Mouse (Mus musculus) CD8-positive naive resting alpha-beta T cell, adult 2 months (primary cell): ENCODE data around the gene Gm49325.

Experiments used
- DNase-seq, 2 experiments: peaks; one replicate each; pipeline ENCODE4 v3.0.0; 2022; ENCODE audit warnings: low read depth in 2 of 2, low spot score in 2 of 2

Gene Gm49325

DNA sequence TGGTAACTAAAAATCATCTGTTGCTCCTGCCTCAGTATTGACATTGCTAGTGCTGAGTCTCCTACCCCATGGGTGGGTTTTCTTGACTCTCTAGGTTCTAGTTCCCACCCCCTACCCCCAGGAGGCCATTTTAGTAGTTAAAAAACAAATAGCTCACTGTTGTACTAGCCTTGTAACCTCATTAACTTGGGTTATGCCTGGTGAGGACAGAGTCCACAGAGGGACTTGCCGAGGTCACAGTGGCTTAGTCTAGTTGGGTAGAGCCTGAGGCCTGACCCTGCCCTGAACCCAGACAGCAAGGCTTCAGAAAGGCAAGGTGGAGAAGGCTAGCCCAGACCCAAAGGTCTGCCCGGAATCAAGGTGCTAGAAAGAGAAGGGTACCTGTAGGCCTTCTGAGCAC is 18.0 kb upstream of the Gm49325 start:
- no peak for DNase-seq

DNA sequence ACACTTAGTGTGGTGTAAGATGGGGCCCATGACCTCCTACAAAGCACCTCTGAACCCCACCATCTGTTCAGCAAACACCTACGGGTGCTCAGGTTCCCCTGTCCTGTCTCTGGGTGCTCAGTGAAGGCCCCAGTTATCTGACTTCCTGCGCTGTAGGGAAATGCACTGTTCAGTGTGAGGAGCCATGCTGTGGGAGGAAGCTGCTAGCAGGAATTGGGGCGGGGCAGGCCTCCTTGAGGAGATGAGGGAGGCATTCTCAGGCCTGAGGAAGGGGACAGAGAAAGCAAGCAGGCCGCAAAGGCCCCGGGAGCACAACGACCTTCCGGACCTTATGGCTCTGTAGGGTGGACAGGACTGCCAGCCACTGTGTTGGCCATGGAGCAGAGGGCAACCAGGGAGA is 16.9 kb upstream of the Gm49325 start:
- no peak for DNase-seq

DNA sequence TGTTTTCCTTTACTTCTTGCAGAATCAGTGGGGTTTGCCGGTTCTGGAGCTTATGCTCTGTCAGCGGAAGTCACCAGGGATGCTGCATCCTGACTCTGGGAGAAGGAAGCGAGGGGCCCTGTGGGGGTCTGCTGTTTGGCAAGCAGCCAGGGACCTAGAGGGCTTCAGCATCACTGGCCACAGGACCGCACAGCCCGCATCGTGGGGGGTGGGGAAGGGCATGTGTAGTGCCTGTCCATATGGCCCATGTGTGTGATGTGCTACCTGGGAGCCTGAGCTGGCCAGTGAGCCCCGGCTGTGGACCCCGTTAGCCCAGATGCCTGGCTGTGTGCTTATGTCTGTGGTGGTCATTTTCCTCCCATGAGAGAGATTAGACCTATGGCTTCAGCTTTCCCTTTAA is 16.2 kb upstream of the Gm49325 start:
- DNase-seq = no peak

DNA sequence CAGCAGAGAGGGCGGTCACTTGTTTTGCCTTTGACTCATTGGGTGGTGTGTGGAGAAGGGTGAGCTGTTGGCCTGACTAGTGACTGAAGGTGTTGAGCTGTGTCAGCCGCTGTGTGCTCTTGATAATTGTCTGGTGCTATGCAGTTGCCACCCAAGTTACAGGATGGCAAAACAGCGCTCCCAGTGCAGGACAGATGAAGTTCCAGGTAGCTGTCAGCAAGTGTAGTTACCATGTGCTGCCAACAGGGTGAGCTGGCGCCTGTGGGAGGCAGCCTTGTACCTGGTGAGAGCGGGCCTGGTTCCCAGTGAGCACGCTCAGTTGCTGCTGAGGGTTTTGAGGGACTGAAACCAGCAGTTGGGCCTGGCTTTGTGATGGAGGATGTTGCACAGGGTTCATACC is 15.2 kb upstream of the Gm49325 start:
- peak; percentile 52 to 72 for DNase-seq

DNA sequence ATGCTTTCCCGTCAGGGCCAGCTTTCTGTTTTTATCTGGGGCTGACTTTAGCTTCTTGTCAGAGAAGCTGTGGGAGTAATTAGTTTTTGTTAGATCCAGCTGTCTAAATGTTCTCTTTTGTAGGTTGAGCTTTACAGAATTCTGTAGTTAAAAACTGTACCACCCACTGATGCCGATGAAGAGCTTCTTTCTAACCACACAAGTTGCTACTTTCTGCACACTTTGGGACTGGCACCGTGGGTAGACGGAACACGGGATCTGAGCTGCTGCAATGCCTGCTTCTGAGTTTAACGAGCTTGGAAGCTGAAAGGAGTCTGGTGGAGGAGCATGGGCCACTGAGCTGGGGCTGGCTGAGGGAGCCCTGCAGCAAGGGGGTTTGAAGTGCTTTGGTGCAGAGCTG is 14.5 kb upstream of the Gm49325 start:
- DNase-seq = no peak

DNA sequence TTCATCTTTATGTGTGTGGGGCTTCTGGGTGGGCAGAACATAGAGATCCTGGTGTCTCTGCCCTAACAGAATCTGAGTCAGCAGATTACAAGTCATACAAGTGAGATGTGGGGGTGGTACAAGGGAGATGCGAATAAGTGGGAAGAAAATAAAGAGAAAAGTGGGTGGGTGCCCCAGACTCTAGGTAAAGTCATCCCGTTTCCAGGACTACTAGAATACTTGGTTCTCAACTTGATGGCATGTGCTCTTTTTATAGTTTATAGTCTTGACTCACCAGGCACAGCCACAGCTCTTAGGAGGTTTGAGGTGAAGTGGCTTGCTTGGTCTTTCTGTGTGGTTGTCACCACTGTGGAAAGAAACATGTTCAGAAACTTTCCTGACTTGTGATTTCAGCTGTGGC is 9.9 kb upstream of the Gm49325 start:
- no peak for DNase-seq

DNA sequence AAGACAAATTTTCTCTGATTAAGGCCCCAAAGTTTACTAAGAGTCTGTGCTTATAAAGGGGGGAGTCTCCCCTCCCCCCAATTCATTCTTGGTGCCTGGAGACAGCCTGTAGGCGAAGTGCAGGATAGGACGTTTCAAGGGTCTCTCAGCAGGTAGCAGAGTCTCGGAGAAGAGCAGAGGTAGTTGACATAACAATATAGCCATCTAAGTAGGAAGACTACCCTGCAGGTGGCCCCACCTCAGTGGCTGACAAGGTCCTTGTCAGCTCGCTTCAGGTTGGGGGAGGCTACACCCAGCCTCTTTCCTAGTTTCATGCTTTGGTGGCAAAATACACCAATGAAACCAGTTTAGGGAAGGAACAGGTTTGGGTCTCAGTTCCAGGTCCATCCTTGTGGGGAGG is 3.0 kb upstream of the Gm49325 start:
- DNase-seq = no peak

DNA sequence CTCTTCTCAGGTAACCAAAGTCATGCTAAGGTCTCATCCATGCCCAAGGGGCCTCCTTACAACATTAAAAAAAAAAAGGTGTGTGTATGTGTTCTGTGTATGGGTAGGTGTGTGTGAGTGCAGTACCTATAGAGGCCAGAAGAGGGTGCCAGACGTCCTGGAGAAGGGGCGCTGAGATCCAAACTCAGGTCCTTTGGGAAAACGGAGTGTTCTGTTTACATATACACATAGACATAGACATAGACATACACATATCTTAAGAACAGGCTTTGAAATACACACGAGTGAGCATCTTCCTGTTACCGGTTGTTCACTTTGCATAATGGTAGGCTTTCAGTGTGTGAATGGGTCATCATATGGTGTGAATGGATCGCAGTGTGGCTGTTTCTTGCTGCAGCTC is 1.9 kb upstream of the Gm49325 start:
- no peak for DNase-seq

DNA sequence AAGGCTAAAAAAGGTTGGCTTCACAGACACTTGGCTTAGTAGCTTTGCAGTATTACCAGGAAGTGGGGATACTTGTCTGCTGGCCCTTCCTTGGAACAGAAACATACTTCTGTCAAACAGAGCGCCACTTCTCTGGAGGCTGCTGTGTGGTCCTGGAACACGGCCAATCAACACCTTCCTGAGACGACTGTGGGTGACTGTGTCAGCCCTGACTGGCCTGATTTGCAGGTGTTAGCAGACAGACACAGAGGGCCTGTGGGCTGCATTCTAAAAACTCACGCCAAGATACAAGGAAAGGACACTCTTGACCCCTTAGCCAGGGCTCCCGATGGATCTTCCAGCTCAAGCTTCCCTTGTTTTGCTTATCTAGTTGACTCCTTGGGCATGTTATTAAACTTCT is 1.0 kb upstream of the Gm49325 start:
- DNase-seq = no peak

DNA sequence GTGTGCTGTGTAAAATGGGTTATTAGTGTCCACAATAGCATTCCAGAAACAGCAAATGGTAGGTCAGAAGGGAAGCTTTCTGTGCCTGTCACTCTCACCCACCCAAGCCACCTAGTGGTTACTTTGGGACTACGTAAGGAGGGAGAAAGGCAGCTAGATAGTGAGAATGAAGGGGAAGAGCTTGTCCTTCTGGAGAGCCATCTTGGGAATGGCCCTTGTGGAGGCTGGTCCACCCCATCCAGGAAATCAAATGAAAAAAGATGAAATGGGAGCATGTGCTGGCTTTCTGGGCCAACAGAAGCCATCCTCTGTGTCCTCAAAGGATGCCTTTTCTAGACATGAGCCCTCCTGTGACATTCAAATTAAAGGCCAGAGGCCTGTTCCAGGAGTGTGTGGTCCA is 629 bp upstream of the Gm49325 start:
- peak in 1 of 2 experiments; percentile 28 for DNase-seq

DNA sequence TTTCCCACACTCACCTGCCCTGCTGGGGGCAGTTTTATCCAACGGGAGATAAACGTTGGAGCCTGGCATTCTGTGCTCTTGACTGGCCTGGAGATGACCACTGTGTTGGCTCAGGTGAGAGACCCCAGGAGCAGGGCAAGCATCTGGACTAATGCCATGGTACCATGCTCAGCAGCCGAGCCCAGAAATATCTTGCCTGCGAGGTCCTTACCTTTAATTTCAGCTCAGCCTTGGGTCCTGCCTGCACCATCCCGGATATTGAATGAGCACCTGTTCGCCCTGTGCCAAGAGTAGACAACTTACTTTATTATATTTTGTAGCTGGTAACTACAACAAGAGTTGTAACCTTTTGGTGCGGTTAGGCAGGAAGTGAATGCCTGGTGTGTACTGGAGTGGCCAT is 858 bp downstream of the Gm49325 start:
- peak; percentile 53 to 58 for DNase-seq

DNA sequence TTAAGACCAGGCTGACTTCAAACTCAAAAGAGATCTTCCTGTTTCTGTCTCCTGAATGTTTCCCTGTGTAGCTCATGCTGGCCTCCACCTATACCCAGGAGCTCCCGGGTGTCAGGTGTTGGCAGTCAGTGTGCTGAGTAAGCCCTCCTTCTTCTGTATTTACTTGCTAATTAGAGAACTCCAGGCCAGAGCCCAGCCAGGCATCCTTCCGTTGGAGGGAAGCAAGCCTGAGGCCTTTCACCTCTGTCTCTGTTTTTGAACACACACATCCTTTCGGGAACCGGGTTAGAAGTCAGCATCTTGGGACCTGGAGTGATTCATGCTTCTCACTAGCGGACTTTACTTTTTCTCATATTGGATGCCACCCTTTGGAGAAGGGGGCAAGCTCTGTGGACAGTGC is 1.4 kb downstream of the Gm49325 start:
- no peak for DNase-seq

DNA sequence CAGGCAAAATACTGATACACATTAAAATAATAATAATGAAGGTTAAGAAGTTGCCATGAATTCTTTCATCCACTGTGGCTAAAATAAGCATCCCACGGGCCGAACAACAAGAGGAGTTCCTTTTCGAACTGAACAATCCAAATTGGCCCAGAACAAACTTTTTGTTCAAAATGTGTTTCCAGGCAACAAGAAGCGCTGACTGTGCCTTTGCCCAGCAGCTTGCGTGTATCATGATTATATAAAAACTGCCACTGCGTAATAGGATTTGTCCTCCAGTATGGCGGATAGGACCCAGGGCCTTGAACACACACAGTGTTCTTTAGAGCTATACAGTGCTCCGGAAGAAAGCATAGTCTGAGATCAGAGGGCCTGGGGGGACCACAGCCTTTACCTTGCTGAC is 2.6 kb downstream of the Gm49325 start:
- no peak for DNase-seq

DNA sequence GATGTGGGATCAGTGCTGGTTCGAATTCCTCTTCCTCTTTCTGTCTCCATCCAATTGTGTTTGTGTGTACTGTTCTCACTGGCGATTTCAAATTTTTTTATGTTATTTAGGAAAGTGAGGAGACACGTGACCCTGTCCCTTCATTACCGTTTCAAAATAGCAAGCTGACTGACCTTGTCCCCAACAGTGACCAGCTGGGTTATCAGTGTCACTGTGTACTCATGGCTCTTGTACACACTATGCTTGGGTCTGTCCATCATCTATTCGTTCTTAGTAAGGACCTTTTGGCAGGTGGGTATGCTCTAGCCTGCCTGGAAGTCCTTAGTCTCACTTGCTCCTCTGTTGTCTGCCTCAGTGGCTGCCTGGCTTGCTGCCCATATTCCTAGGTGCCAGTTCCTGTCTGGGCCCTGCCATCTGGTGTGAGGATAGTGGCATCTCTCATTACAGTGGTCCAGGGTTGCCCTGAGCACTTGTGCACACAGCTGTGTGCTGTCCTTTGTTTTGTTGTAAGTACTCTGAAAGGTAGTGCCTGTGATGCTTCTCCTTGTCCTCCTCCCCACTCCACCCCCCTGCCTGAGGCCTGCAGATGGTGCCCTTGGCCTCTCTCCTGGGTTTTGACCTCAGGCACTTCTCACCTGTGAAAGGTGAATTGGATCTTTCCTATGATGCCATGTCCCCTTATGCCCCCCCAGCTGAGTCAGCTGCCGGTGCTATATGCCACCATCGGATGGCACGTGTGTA is 4.4 kb downstream of the Gm49325 start:
- DNase-seq = no peak

DNA sequence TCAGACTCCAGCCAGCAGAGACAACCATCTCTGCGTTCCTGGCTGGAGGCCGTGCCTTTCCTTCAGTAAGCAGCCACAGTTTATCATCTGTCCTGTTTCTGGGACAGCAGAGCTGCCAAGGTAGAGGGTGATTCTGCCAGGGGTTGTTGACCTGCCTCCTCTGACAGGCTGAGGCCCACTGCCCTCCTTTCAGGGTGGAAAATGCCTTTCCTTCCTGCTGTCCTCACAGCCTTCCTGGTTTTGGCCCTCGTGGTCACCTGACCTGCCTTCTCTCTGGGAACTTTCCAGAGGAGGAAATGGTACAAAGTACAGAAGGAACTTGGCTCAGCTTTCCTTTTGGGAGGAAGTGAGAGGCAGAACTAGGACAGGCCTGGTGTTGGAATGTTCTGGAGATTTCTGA is 7.4 kb downstream of the Gm49325 start:
- no peak for DNase-seq

DNA sequence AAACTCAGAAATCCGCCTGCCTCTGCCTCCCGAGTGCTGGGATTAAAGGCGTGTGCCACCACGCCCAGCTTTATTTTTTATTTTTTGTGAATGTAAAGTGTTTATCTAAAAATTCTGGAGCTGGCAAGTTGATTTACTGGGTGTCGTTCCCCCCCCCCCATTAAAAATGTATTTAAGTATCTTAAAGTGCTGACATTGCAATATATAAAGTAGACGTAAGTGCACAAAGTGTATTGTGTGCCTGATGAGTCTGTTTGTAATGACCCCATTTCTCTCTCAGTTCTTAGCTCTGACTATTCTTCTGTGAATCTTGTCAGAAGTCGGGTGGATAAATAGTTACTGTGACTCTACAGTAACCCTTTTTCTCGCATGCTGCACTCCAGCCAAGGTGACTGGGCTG is 9.7 kb downstream of the Gm49325 start:
- DNase-seq = no peak

DNA sequence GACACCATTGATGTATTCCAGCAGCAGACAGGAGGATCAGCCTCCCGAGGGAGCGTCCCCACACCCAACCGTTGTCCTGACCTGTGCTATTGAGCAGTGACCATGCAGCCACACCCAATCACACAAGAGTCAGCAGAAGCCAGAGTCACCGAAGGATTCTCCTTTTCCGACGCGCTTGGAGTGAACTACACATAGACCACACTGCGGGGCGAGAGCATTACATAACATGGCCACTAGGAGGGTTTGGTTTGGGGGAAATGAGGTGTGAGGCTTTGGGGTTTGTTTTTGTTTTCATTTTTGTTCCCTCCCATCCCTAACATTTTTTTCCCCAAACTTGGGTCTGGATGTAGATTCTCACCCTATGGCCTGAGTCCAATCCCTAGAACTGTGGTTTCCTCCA is 10.2 kb downstream of the Gm49325 start:
- DNase-seq = no peak

DNA sequence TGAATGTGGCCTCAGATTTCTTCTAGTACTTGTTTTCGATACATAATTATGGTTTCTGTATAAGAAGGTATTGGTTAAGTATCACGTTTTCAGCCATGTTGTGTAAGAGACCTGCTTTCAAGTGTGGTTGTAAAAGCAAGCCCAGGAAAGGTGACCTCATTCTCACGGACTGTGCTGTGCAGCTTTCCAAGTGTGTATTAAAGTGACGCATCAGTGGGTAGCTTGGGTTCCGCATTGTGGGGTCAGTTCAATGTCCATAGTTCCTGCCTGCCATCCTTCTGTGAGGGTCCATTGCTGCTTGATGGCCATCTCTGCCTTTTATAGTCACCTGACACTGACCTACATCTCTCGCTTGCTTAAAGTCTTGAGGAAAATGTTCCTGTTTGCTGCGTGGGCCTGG is 10.9 kb downstream of the Gm49325 start:
- DNase-seq = no peak

DNA sequence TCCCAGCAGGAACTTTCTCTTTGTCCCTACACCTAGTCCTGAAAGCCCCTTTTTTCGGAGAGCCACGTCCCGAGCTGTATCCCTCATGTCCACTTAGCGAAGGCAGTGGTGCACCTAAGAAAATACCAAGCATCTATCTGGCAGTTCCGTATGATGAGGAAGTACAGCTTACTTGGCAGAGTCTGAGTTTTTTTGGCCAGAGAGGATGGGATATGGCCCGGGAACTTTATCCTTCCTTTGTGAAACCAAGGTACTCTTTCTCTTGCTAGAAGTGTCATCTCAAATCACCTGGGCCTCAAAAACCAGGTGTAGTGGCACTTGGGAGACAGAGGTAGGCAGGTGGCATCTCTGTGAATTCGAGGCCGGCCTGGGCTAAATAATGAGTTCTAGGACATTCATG is 15.5 kb downstream of the Gm49325 start:
- no peak for DNase-seq

DNA sequence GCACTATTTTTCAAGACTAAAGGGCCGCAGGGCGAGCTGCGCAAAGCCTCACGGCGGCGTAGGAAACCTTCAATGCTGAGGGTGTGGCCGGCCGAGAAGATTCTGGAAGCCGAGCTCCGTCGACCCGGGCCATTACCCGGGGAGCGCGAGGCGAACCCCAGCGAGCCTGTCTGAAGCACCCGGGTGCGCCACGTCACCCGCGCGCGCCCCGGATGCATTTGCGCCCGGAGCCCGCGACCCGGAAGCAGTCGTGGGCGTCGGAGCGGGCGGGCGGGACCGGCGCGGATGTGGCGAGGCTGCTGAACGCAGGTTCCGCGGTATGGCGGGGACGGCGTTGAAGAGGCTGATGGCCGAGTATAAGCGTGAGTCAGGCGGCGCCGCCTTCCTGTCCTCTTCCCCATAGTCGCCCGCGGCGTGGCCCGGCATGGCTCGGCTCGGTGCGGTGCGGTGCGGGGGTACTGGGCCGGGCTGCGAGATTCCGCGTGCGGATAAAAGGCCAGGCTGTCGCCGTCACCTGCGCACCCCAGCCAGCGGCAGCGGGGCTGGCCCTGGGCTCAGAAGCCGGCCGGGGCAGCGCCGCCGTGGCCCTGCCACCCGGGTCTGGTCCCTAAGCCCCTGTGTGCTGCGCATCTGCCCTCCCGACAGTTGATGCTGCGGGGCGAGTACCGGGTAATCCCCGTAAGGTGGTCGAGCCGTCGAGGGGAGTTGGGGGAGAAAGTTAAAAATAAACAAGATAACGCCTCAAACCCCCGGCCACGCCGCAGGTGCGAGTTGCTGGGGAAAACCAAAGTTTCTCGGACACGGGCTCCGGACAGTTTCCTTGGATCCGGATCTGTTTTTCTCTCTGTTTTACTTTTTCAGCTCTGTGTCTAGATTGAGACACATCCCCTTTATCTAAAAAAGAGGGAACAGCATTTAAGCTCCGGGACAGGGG is 16.3 kb downstream of the Gm49325 start, which contains the start of gene Ube2g2:
Ube2g2 (plus strand) TSS at position 221 of the 934 bp plus-strand sequence.
- DNase-seq = peak; percentile 91 to 94

DNA sequence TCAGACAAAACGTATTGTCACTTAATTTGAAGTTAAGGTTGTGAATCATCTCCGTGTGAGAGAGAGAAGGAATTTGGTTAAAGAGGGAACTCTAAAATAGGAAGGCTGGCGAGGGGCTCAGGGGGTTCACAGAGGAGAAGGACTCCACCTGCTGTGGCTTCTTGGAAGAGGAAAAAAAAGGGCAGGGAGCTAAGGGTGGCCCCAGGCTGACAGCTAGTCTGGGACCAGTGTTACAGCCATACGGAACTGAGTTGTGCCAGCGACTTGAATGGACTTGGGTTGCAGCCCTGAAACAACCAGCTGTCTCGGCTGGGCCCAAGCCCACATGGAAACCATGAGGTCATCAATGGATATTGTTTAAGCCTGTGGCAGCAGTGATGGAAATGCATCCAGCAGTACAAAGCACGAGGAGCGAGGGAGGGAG is 17.1 kb downstream of the Gm49325 start:
- DNase-seq = no peak

DNA sequence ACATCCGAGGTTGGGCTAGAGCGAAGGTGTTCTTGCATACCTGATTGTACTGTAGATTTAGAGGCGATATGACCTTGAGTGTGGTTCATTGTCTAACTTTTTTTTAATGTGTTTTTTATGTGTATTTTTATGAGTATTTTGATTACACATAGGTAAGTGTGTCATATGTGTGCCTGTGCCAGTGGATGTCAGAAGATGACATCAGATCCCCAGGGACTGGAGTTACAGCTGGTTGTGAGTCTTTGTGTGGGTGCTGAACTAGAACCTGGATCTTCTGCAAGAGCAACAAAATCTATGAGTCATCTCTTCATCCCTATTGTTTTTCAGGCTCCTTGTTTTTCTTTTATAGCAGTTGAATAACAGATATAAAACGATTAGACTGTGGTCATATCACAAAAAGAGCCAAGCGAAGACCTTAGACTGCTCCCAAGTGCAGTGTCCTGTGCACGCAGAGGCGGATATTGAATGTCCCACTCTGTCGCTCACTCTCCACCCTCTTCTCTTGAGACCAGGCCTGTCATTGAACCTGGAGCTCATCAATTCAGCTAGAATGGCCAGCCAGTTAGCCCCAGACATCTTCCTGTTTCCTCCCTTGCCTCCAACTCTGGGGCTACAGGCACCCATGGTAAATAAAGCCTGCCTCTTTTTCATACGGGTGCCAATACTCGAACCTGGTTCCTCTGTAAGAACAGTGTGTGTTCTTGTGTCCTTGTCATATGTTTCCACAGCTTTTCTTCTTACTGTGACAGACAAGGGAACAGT is 17.8 kb downstream of the Gm49325 start:
- DNase-seq = no peak
